Mouse (Mus musculus): ENCODE data around the gene Abca3. TPM values are rescaled to one million over a fixed set of nuclear protein-coding genes. Genes with fewer than 3 reads are reported as not detected.

Abca3 gene
- polyA plus RNA-seq, 1 experiment = 57.0 TPM

- Histone ChIP-seq H3K27ac (ENCODE audit: insufficient read depth, low read length) (no peak overlapping the region), H3K4me1 (ENCODE audit: control insufficient read depth, insufficient read depth, low read length) (peaks cover 32% of the 10 kb centered on the region), H3K4me3 (replicated peaks; ENCODE audit: insufficient read depth, low read depth, low read length) (no peak overlapping the region), H3K27me3 (ENCODE audit: control insufficient read depth, insufficient read depth, low read length) (no peaks in the 10 kb centered on the region)
- WGBS = 91% methylated on average over 5 of the region's 5 CpGs
- DNase-seq = no peak
- no peak for TF ChIP-seq CTCF (IDR thresholded peaks at IDR 0.05; ENCODE audit: borderline replicate concordance, insufficient read depth, low read depth, low read length)
- no peak for TF ChIP-seq POLR2A (IDR thresholded peaks at IDR 0.05; ENCODE audit: borderline replicate concordance, insufficient read depth, low read length)
Observed at GRCm38 (mm10) chr17:24361291-24361690, 9.5 kb downstream of the Abca3 start.

GRCm38 (mm10) chr17:24362527-24362926 lies 10.8 kb downstream of the Abca3 start:
- H3K27me3 ChIP-seq (ENCODE audit: control insufficient read depth, insufficient read depth, low read length) = no peaks in the 10 kb centered on the region
- no peak for DNase-seq
- TF ChIP-seq CTCF (IDR thresholded peaks at IDR 0.05; ENCODE audit: borderline replicate concordance, insufficient read depth, low read depth, low read length) = no peak
- TF ChIP-seq POLR2A (IDR thresholded peaks at IDR 0.05; ENCODE audit: borderline replicate concordance, insufficient read depth, low read length) = no peak
- H3K27ac ChIP-seq (ENCODE audit: insufficient read depth, low read length) = no peak overlapping the region
- peaks cover 29% of the 10 kb centered on the region for H3K4me1 ChIP-seq (ENCODE audit: control insufficient read depth, insufficient read depth, low read length)
- 58% methylated on average over 9 of the region's 9 CpGs for WGBS
- H3K4me3 ChIP-seq (replicated peaks; ENCODE audit: insufficient read depth, low read depth, low read length) = no peak overlapping the region

- H3K27ac ChIP-seq (ENCODE audit: insufficient read depth, low read length) = peak overlapping the region; percentile 44; the same call in 1 of the 2 replicates
- no peak overlapping the region for H3K4me3 ChIP-seq (replicated peaks; ENCODE audit: insufficient read depth, low read depth, low read length)
- no peaks in the 10 kb centered on the region for H3K27me3 ChIP-seq (ENCODE audit: control insufficient read depth, insufficient read depth, low read length)
- DNase-seq = peak; percentile 65 to 73
- TF ChIP-seq POLR2A (IDR thresholded peaks at IDR 0.05; ENCODE audit: borderline replicate concordance, insufficient read depth, low read length) (no peak), CTCF (IDR thresholded peaks at IDR 0.05; ENCODE audit: borderline replicate concordance, insufficient read depth, low read depth, low read length) (no peak)
- WGBS = 17% methylated on average over 9 of the region's 9 CpGs
- peaks cover 28% of the 10 kb centered on the region for H3K4me1 ChIP-seq (ENCODE audit: control insufficient read depth, insufficient read depth, low read length)
Observed at GRCm38 (mm10) chr17:24364461-24364860, 12.7 kb downstream of the Abca3 start.

- TF ChIP-seq POLR2A (IDR thresholded peaks at IDR 0.05; ENCODE audit: borderline replicate concordance, insufficient read depth, low read length) = no peak
- TF ChIP-seq CTCF (IDR thresholded peaks at IDR 0.05; ENCODE audit: borderline replicate concordance, insufficient read depth, low read depth, low read length) = no peak
- no peak for DNase-seq
- WGBS = 45% methylated on average over 13 of the region's 13 CpGs
Observed at GRCm38 (mm10) chr17:24365863-24366262, 14.1 kb downstream of the Abca3 start.

GRCm38 (mm10) chr17:24375094-24375712 lies 23.5 kb downstream of the Abca3 start:
- TF ChIP-seq POLR2A (IDR thresholded peaks at IDR 0.05; ENCODE audit: borderline replicate concordance, insufficient read depth, low read length) (no peak), CTCF (IDR thresholded peaks at IDR 0.05; ENCODE audit: borderline replicate concordance, insufficient read depth, low read depth, low read length) (no peak)
- WGBS = 77% methylated on average over 5 of the region's 5 CpGs
- no peak for DNase-seq

More at GRCm38 (mm10) chr17:24365863-24366262, 14.1 kb downstream of the Abca3 start:
- Histone ChIP-seq H3K27me3 (ENCODE audit: control insufficient read depth, insufficient read depth, low read length) (no peaks in the 10 kb centered on the region), H3K27ac (ENCODE audit: insufficient read depth, low read length) (no peak overlapping the region), H3K4me1 (ENCODE audit: control insufficient read depth, insufficient read depth, low read length) (peaks cover 19% of the 10 kb centered on the region), H3K4me3 (replicated peaks; ENCODE audit: insufficient read depth, low read depth, low read length) (no peak overlapping the region)

GRCm38 (mm10) chr17:24375886-24376285 lies 24.1 kb downstream of the Abca3 start:
- no peak overlapping the region for H3K4me3 ChIP-seq (replicated peaks; ENCODE audit: insufficient read depth, low read depth, low read length)
- 89% methylated on average over 6 of the region's 6 CpGs for WGBS
- no peak overlapping the region for H3K27ac ChIP-seq (ENCODE audit: insufficient read depth, low read length)
- no peaks in the 10 kb centered on the region for H3K27me3 ChIP-seq (ENCODE audit: control insufficient read depth, insufficient read depth, low read length)
- no peak for DNase-seq
- TF ChIP-seq POLR2A (IDR thresholded peaks at IDR 0.05; ENCODE audit: borderline replicate concordance, insufficient read depth, low read length) = no peak
- no peak for TF ChIP-seq CTCF (IDR thresholded peaks at IDR 0.05; ENCODE audit: borderline replicate concordance, insufficient read depth, low read depth, low read length)
- no peaks in the 10 kb centered on the region; the same call in 1 of the 2 replicates for H3K4me1 ChIP-seq (ENCODE audit: control insufficient read depth, insufficient read depth, low read length)

More at GRCm38 (mm10) chr17:24375094-24375712, 23.5 kb downstream of the Abca3 start:
- no peak overlapping the region for H3K27ac ChIP-seq (ENCODE audit: insufficient read depth, low read length)
- H3K27me3 ChIP-seq (ENCODE audit: control insufficient read depth, insufficient read depth, low read length) = no peaks in the 10 kb centered on the region
- H3K4me3 ChIP-seq (replicated peaks; ENCODE audit: insufficient read depth, low read depth, low read length) = no peak overlapping the region
- no peaks in the 10 kb centered on the region; the same call in 1 of the 2 replicates for H3K4me1 ChIP-seq (ENCODE audit: control insufficient read depth, insufficient read depth, low read length)

GRCm38 (mm10) chr17:24378496-24378895 lies 26.7 kb downstream of the Abca3 start:
- DNase-seq = no peak
- 81% methylated on average over 2 of the region's 2 CpGs for WGBS
- H3K4me1 ChIP-seq (ENCODE audit: control insufficient read depth, insufficient read depth, low read length) = no peaks in the 10 kb centered on the region; the same call in 1 of the 2 replicates
- TF ChIP-seq CTCF (IDR thresholded peaks at IDR 0.05; ENCODE audit: borderline replicate concordance, insufficient read depth, low read depth, low read length) = no peak
- TF ChIP-seq POLR2A (IDR thresholded peaks at IDR 0.05; ENCODE audit: borderline replicate concordance, insufficient read depth, low read length) = no peak
- H3K27ac ChIP-seq (ENCODE audit: insufficient read depth, low read length) = no peak overlapping the region
- H3K4me3 ChIP-seq (replicated peaks; ENCODE audit: insufficient read depth, low read depth, low read length) = no peak overlapping the region
- H3K27me3 ChIP-seq (ENCODE audit: control insufficient read depth, insufficient read depth, low read length) = no peaks in the 10 kb centered on the region

GRCm38 (mm10) chr17:24383789-24384188 lies 32.0 kb downstream of the Abca3 start:
- H3K27ac ChIP-seq (ENCODE audit: insufficient read depth, low read length) = no peak overlapping the region
- no peaks in the 10 kb centered on the region for H3K27me3 ChIP-seq (ENCODE audit: control insufficient read depth, insufficient read depth, low read length)
- H3K4me1 ChIP-seq (ENCODE audit: control insufficient read depth, insufficient read depth, low read length) = no peaks in the 10 kb centered on the region
- no peak for TF ChIP-seq POLR2A (IDR thresholded peaks at IDR 0.05; ENCODE audit: borderline replicate concordance, insufficient read depth, low read length)
- TF ChIP-seq CTCF (IDR thresholded peaks at IDR 0.05; ENCODE audit: borderline replicate concordance, insufficient read depth, low read depth, low read length) = no peak
- DNase-seq = no peak
- 72% methylated on average over 8 of the region's 8 CpGs for WGBS
- H3K4me3 ChIP-seq (replicated peaks; ENCODE audit: insufficient read depth, low read depth, low read length) = no peak overlapping the region
